8 mouse cellular contexts compared by ENCODE assay signal in genomic region chr1:76942730-76943129, GRCm38 (mm10).
DNase-seq lines count a peak whose midpoint lies in the region; ATAC-seq and TF ChIP-seq lines count a peak whose summit lies in the region.
"Had no signal": no experiment of that assay in that cellular context is flagged by ENCODE, and none has a peak within 500 bp of the region (broad histone marks: within the 10 kb centered on the region; RNA-seq: fewer than 3 reads in every experiment).

No protein-coding gene starts in this region.

- no peak overlapping the region for H3K4me3 ChIP-seq in stomach, postnatal 0 days (ENCODE audit: low read depth, low read length)
- no peak overlapping the region for H3K4me3 ChIP-seq in neural tube, embryonic 15.5 days (replicated peaks)
- H3K4me3 ChIP-seq: midbrain, embryonic 12.5 days had no signal

- peak; percentile 5 to 18 for DNase-seq in left cerebral cortex, postnatal 14 days (ENCODE audit: low spot score in 2 of 2)
- no peak for DNase-seq in left cerebral cortex, adult 11 months (ENCODE audit: low spot score)
- DNase-seq in brain, adult 2 months (ENCODE audit: low read depth, low spot score) = peak; percentile 27
- peak; percentile 18 for DNase-seq in gastrocnemius, postnatal 25 days
- DNase-seq in layer of hippocampus, adult 8-10 months (ENCODE audit: low spot score in 2 of 2) = peak; percentile 12 to 17
- DNase-seq in stomach, postnatal 0 days (ENCODE audit: low spot score) = peak; percentile 25

- H3K9me3 ChIP-seq in stomach, postnatal 0 days (ENCODE audit: control insufficient read depth, low read length) = no peaks in the 10 kb centered on the region
- H3K9me3 ChIP-seq in neural tube, embryonic 15.5 days (replicated peaks) = no peaks in the 10 kb centered on the region

- H3K9ac ChIP-seq in stomach, postnatal 0 days (ENCODE audit: low read length) = no peak overlapping the region
- no peak overlapping the region for H3K9ac ChIP-seq in neural tube, embryonic 15.5 days (replicated peaks)
- H3K9ac ChIP-seq: midbrain, embryonic 12.5 days had no signal

- H3K36me3 ChIP-seq in stomach, postnatal 0 days (ENCODE audit: control insufficient read depth, insufficient read depth, low read length) = no peaks in the 10 kb centered on the region
- no peaks in the 10 kb centered on the region for H3K36me3 ChIP-seq in neural tube, embryonic 15.5 days
- H3K36me3 ChIP-seq: midbrain, embryonic 12.5 days had no signal

- WGBS in stomach, postnatal 0 days = 5% methylated on average over 3 of the region's 3 CpGs
- WGBS in neural tube, embryonic 15.5 days = 48% methylated on average over 3 of the region's 3 CpGs

- no peak; the same call in none of the 2 replicates for TF ChIP-seq CTCF in stomach, postnatal 0 days (IDR thresholded peaks at IDR 0.05; ENCODE audit: low read depth)

- H3K4me1 ChIP-seq in stomach, postnatal 0 days (replicated peaks; ENCODE audit: control insufficient read depth, insufficient read depth) = no peaks in the 10 kb centered on the region
- H3K4me1 ChIP-seq in neural tube, embryonic 15.5 days = no peaks in the 10 kb centered on the region
- H3K4me1 ChIP-seq: midbrain, embryonic 12.5 days had no signal

- H3K4me2 ChIP-seq in stomach, postnatal 0 days (replicated peaks; ENCODE audit: low read depth) = no peak overlapping the region
- no peak overlapping the region for H3K4me2 ChIP-seq in neural tube, embryonic 15.5 days
- H3K4me2 ChIP-seq: midbrain, embryonic 12.5 days had no signal

- TF ChIP-seq EP300 in stomach, postnatal 0 days (optimal IDR thresholded peaks at IDR 0.05) = no peak

- intact Hi-C loops in left cerebral cortex, postnatal 14 days (cut with DNase I) = no loop called here

- ATAC-seq in stomach, postnatal 0 days (ENCODE audit: low FRiP score, low TSS enrichment) = peak; percentile 60
- ATAC-seq in neural tube, embryonic 15.5 days (ENCODE audit: low FRiP score) = no peak

- no peaks in the 10 kb centered on the region for H3K27me3 ChIP-seq in stomach, postnatal 0 days (ENCODE audit: control insufficient read depth, insufficient read depth, low read length)
- no peaks in the 10 kb centered on the region for H3K27me3 ChIP-seq in neural tube, embryonic 15.5 days (replicated peaks)
- H3K27me3 ChIP-seq: midbrain, embryonic 12.5 days had no signal

- H3K27ac ChIP-seq in stomach, postnatal 0 days (replicated peaks) = no peak overlapping the region
- H3K27ac ChIP-seq in neural tube, embryonic 15.5 days (replicated peaks) = no peak overlapping the region
- H3K27ac ChIP-seq: midbrain, embryonic 12.5 days had no signal
